Mouse (Mus musculus) heart, embryonic 11.5 days (tissue): ENCODE measurements around the gene Mylk3. TPM values are rescaled to one million over a fixed set of nuclear protein-coding genes. Genes with fewer than 3 reads are reported as not detected.
A peak's percentile ranks its signal among the peaks of the same experiment; 100 is the strongest.

Experiments
- ATAC-seq: fragments of 200-750 bp; cut with Nextera tagmentation; replicated peaks from 2 replicates; pipeline ENCODE4 v1.8.0; 2017; ENCODE audit warnings: moderate library complexity; ENCODE audit not compliant: insufficient number of reproducible peaks, low FRiP score, low TSS enrichment
- H3K27ac ChIP-seq: fragments of 300-500 bp; sonication (generic); 2 replicates; pipeline ENCODE4 v1.5.1; 2014; ENCODE audit warnings: mild to moderate bottlenecking, low read depth, low read length
- H3K27me3 ChIP-seq: fragments of 300-500 bp; sonication (generic); 2 replicates; pipeline ENCODE4 v1.6.1; 2014; ENCODE audit warnings: mild to moderate bottlenecking, low read length, mixed read lengths; ENCODE audit not compliant: control insufficient read depth, insufficient read depth
- H3K36me3 ChIP-seq: fragments of 300-500 bp; sonication (generic); 2 replicates; pipeline ENCODE4 v1.6.1; 2014; ENCODE audit warnings: mild to moderate bottlenecking, low read length, moderate library complexity, mixed read lengths; ENCODE audit not compliant: control insufficient read depth, insufficient read depth
- H3K4me1 ChIP-seq: fragments of 300-500 bp; sonication (generic); 2 replicates; pipeline ENCODE4 v1.6.1; 2014; ENCODE audit warnings: low read length; ENCODE audit not compliant: control insufficient read depth, insufficient read depth
- H3K4me2 ChIP-seq: fragments of 300-500 bp; sonication (generic); 2 replicates; pipeline ENCODE4 v1.6.1; 2014; ENCODE audit warnings: mild to moderate bottlenecking, moderate library complexity
- H3K4me3 ChIP-seq: fragments of 300-500 bp; sonication (generic); 2 replicates; pipeline ENCODE4 v1.5.1; 2014; ENCODE audit warnings: low read depth, low read length
- H3K9ac ChIP-seq: fragments of 300-500 bp; sonication (generic); 2 replicates; pipeline ENCODE4 v1.6.1; 2014; ENCODE audit warnings: mild to moderate bottlenecking, low read depth, low read length, moderate library complexity
- H3K9me3 ChIP-seq: fragments of 300-500 bp; sonication (generic); replicated peaks from 2 replicates; pipeline ENCODE4 v1.6.1; 2016; ENCODE audit warnings: low read length; ENCODE audit not compliant: control insufficient read depth
- WGBS: fragments of 180-500 bp; shearing (Covaris S2); extraction: QIAGEN DNeasy Blood & Tissue Kit; methylation state at CpG from one replicate; pipeline ENCODE4 v1.1.7; 2014; ENCODE audit not compliant: insufficient replicate concordance; 5-methylcytosine and 5-hydroxymethylcytosine counted together
- polyA plus RNA-seq: library from polyadenylated mRNA; unstranded; fragments of >200 nt; fragmentation: Nextera tagmentation; extraction: Ambion mirVana; gene quantifications from 2 replicates; pipeline ENCODE4 v1.2.1, GENCODE M21; 2014

Mylk3 gene
- 167 and 212 TPM in 2 replicates for polyA plus RNA-seq

GRCm38 (mm10) chr8:85386205-85386604, at the start of gene Mylk3:
Gene Mylk3, minus strand, starts transcription at chr8:85386345.
- Histone ChIP-seq H3K4me2 (no peak within 1 kb of the TSS), H3K9ac (no peak within 1 kb of the TSS), H3K27ac (no peak within 1 kb of the TSS), H3K4me3 (no peak within 1 kb of the TSS), H3K9me3 (no peaks in the 10 kb centered on the region), H3K36me3 (no peaks in the 10 kb centered on the region), H3K4me1 (peaks cover 23% of the 10 kb centered on the region), H3K27me3 (no peaks in the 10 kb centered on the region)
- 68% methylated on average over 6 of the region's 6 CpGs for WGBS
- no peak for ATAC-seq

GRCm38 (mm10) chr8:85435736-85436135, 49.6 kb upstream of the Mylk3 start:
- H3K9ac ChIP-seq = no peak overlapping the region
- no peaks in the 10 kb centered on the region for H3K9me3 ChIP-seq
- WGBS = 36% methylated on average over 5 of the region's 5 CpGs
- H3K4me3 ChIP-seq = no peak overlapping the region
- no peak overlapping the region for H3K27ac ChIP-seq
- no peaks in the 10 kb centered on the region for H3K27me3 ChIP-seq
- H3K36me3 ChIP-seq = no peaks in the 10 kb centered on the region
- H3K4me2 ChIP-seq = no peak overlapping the region
- ATAC-seq = no peak
- peaks cover 4% of the 10 kb centered on the region for H3K4me1 ChIP-seq

- WGBS = 71% methylated on average over 12 of the region's 12 CpGs
- Histone ChIP-seq H3K4me2 (no peak overlapping the region), H3K4me3 (no peak overlapping the region), H3K9me3 (no peaks in the 10 kb centered on the region), H3K9ac (no peak overlapping the region), H3K27ac (no peak overlapping the region), H3K4me1 (peaks cover 8% of the 10 kb centered on the region), H3K36me3 (no peaks in the 10 kb centered on the region), H3K27me3 (no peaks in the 10 kb centered on the region)
- ATAC-seq = no peak
Observed at GRCm38 (mm10) chr8:85434817-85435216, 48.7 kb upstream of the Mylk3 start.

GRCm38 (mm10) chr8:85433017-85433393, 46.9 kb upstream of the Mylk3 start:
- Histone ChIP-seq H3K27me3 (no peaks in the 10 kb centered on the region), H3K36me3 (no peaks in the 10 kb centered on the region), H3K27ac (peak overlapping the region; percentile 98), H3K4me2 (peak overlapping the region; percentile 80), H3K4me3 (peak overlapping the region; percentile 89), H3K4me1 (peaks cover 8% of the 10 kb centered on the region), H3K9ac (peak overlapping the region; percentile 49), H3K9me3 (no peaks in the 10 kb centered on the region)
- ATAC-seq = no peak
- 4% methylated on average over 6 of the region's 6 CpGs for WGBS

- H3K36me3 ChIP-seq = no peaks in the 10 kb centered on the region
- H3K4me2 ChIP-seq = peak within 1 kb of the TSS; percentile 80
- WGBS = under 1% methylated on average over 66 of the region's 85 CpGs
- H3K9ac ChIP-seq = peak within 1 kb of the TSS; percentile 97
- peaks cover 12% of the 10 kb centered on the region for H3K4me1 ChIP-seq
- ATAC-seq = peak; percentile 99
- peak within 1 kb of the TSS; percentile 89 for H3K4me3 ChIP-seq
- peak within 1 kb of the TSS; percentile 98 for H3K27ac ChIP-seq
- no peaks in the 10 kb centered on the region for H3K27me3 ChIP-seq
- no peaks in the 10 kb centered on the region for H3K9me3 ChIP-seq
Observed at GRCm38 (mm10) chr8:85432168-85433016, 46.2 kb upstream of the Mylk3 start, which contains the start of gene 4921524J17Rik. Gene 4921524J17Rik, minus strand, starts transcription at chr8:85432833.

- Histone ChIP-seq H3K9ac (peak overlapping the region; percentile 97), H3K4me3 (peak overlapping the region; percentile 89), H3K27me3 (no peaks in the 10 kb centered on the region), H3K36me3 (no peaks in the 10 kb centered on the region), H3K9me3 (no peaks in the 10 kb centered on the region), H3K27ac (peak overlapping the region; percentile 98), H3K4me1 (peaks cover 20% of the 10 kb centered on the region), H3K4me2 (peak overlapping the region; percentile 80)
- no peak for ATAC-seq
- 5% methylated on average over 10 of the region's 10 CpGs for WGBS
Observed at GRCm38 (mm10) chr8:85431281-85432167, 45.4 kb upstream of the Mylk3 start.

- Histone ChIP-seq H3K27me3 (no peaks in the 10 kb centered on the region), H3K27ac (peak overlapping the region; percentile 73), H3K4me1 (peaks cover 27% of the 10 kb centered on the region), H3K4me2 (peak overlapping the region; percentile 80), H3K4me3 (peak overlapping the region; percentile 89), H3K9ac (peak overlapping the region; percentile 69), H3K9me3 (no peaks in the 10 kb centered on the region), H3K36me3 (no peaks in the 10 kb centered on the region)
- 10% methylated on average over 3 of the region's 3 CpGs for WGBS
- ATAC-seq = no peak
Observed at GRCm38 (mm10) chr8:85430801-85431200, 44.7 kb upstream of the Mylk3 start.

GRCm38 (mm10) chr8:85429219-85429618, 43.1 kb upstream of the Mylk3 start:
- Histone ChIP-seq H3K27me3 (no peaks in the 10 kb centered on the region), H3K9ac (no peak overlapping the region), H3K36me3 (no peaks in the 10 kb centered on the region), H3K27ac (peak overlapping the region; percentile 80), H3K4me1 (peaks cover 34% of the 10 kb centered on the region), H3K4me3 (peak overlapping the region; percentile 12; the same call in 1 of the 2 replicates), H3K4me2 (peak overlapping the region; percentile 42), H3K9me3 (no peaks in the 10 kb centered on the region)
- 13% methylated on average over 4 of the region's 4 CpGs for WGBS
- no peak for ATAC-seq
